Mouse (Mus musculus) cortical plate, adult 2 months (tissue): ENCODE measurements around the gene Cpe. TPM values are rescaled to one million over a fixed set of nuclear protein-coding genes. Genes with fewer than 3 reads are reported as not detected.

Experiments used
- H3K27ac ChIP-seq: fragments of 200-500 bp; 2 replicates; pipeline ENCODE4 v1.5.1; 2012; ENCODE audit warnings: low read length, control low read depth, inconsistent platforms; ENCODE audit not compliant: insufficient read depth
- H3K4me1 ChIP-seq: fragments of 200-500 bp; 2 replicates; pipeline ENCODE4 v1.6.1; 2011; ENCODE audit warnings: low read length; ENCODE audit not compliant: control insufficient read depth, insufficient read depth
- H3K4me3 ChIP-seq: fragments of 200-500 bp; 2 replicates; pipeline ENCODE4 v1.5.1; 2011; ENCODE audit warnings: mild to moderate bottlenecking, low read length, control low read depth; ENCODE audit not compliant: insufficient read depth
- CTCF ChIP-seq: fragments of 200-500 bp; IDR thresholded peaks from 2 replicates; pipeline ENCODE4 v1.5.1; 2011; ENCODE audit warnings: mild to moderate bottlenecking, control low read depth, low read length; ENCODE audit not compliant: insufficient read depth; ENCODE audit errors: extremely low read depth
- POLR2A ChIP-seq: fragments of 200-500 bp; IDR thresholded peaks from 2 replicates; pipeline ENCODE4 v1.6.1; 2011; ENCODE audit warnings: mild to moderate bottlenecking, low read length, control low read depth; ENCODE audit not compliant: insufficient read depth; ENCODE audit errors: extremely low read depth
- polyA plus RNA-seq: library from polyadenylated mRNA; depleted of rRNA; stranded (reverse); fragments of >200 nt; gene quantifications from 2 replicates; pipeline ENCODE4 v1.2.3, GENCODE M21; 2012

Cpe gene
- polyA plus RNA-seq, 1 experiment = 1,769 TPM

GRCm38 (mm10) chr8:64723206-64723605, 30.4 kb upstream of the Cpe start:
- H3K4me1 ChIP-seq = peaks cover 4% of the 10 kb centered on the region
- H3K27ac ChIP-seq = no peak overlapping the region
- H3K4me3 ChIP-seq = no peak overlapping the region
- TF ChIP-seq POLR2A (no peak), CTCF (no peak)

- Histone ChIP-seq H3K4me1 (no peaks in the 10 kb centered on the region), H3K4me3 (no peak overlapping the region), H3K27ac (no peak overlapping the region)
- TF ChIP-seq POLR2A (no peak), CTCF (no peak)
These were observed 25.0 kb upstream of the Cpe start for GRCm38 (mm10) chr8:64717868-64718267.

- no peak overlapping the region for H3K4me3 ChIP-seq
- TF ChIP-seq POLR2A (no peak), CTCF (no peak)
- H3K4me1 ChIP-seq = no peaks in the 10 kb centered on the region
- no peak overlapping the region for H3K27ac ChIP-seq
These were observed 19.6 kb upstream of the Cpe start for GRCm38 (mm10) chr8:64712499-64712898.

- Histone ChIP-seq H3K27ac (no peak overlapping the region), H3K4me1 (no peaks in the 10 kb centered on the region), H3K4me3 (no peak overlapping the region)
- TF ChIP-seq CTCF = no peak
- no peak for TF ChIP-seq POLR2A
These were observed 18.7 kb upstream of the Cpe start for GRCm38 (mm10) chr8:64711544-64711943.

- Histone ChIP-seq H3K4me3 (no peak overlapping the region), H3K27ac (no peak overlapping the region), H3K4me1 (no peaks in the 10 kb centered on the region)
- TF ChIP-seq CTCF = no peak
These were observed 14.6 kb upstream of the Cpe start for GRCm38 (mm10) chr8:64707481-64707880.

GRCm38 (mm10) chr8:64703191-64703590, 10.3 kb upstream of the Cpe start:
- no peaks in the 10 kb centered on the region for H3K4me1 ChIP-seq
- no peak overlapping the region for H3K27ac ChIP-seq
- no peak overlapping the region for H3K4me3 ChIP-seq
- TF ChIP-seq POLR2A (no peak), CTCF (no peak)

- Histone ChIP-seq H3K27ac (peak overlapping the region; percentile 94), H3K4me1 (peaks cover 3% of the 10 kb centered on the region; the same call in 1 of the 2 replicates), H3K4me3 (peak overlapping the region; percentile 79)
- TF ChIP-seq CTCF (no peak), POLR2A (peak; percentile 61; the same call in 1 of the 2 replicates)
These were observed 1.1 kb downstream of the Cpe start for GRCm38 (mm10) chr8:64691591-64692401.

DNA sequence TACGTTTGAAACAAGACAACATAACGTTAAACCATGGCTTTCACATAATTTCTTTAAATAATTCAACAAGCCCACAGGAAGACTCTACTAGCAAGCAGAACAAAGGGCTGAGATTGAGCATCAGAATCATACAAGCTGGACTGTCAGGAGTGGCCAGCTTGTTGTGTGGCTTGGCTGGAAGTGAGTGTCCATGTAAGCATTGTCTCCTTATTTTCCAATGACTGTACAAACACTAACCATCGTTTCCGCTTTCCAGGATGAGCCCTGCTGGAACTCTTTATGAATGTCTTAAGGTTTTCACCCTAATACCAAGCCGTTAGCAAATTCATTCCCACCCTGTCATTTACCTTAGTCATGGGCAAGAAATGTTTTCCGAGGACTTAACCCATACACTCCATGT, 2.0 kb downstream of the Cpe start:
- no peak for TF ChIP-seq POLR2A
- no peak for TF ChIP-seq CTCF
- Histone ChIP-seq H3K4me1 (peaks cover 3% of the 10 kb centered on the region; the same call in 1 of the 2 replicates), H3K4me3 (peak overlapping the region; percentile 79), H3K27ac (no peak overlapping the region)

DNA sequence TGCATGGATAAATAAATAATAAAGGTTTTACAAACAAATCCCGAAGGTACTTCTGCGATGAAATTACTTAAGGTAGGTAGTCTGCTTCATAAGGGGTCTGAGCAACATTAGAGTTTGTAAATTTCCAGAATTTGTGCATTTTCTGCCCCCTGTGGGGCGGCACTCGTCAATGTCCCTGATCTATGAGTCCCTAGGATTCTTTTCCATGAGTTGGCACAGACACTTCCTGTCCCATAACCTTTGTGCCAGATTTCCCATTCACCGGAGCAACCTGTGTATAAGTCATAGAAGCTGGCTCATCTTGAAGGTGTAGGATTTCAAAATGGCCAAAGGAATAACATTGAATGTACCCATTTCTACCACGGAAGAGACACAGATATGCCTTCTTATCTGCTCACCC, 2.5 kb downstream of the Cpe start:
- Histone ChIP-seq H3K4me3 (peak overlapping the region; percentile 79), H3K27ac (no peak overlapping the region), H3K4me1 (peaks cover 5% of the 10 kb centered on the region)
- TF ChIP-seq CTCF (no peak), POLR2A (no peak)

DNA sequence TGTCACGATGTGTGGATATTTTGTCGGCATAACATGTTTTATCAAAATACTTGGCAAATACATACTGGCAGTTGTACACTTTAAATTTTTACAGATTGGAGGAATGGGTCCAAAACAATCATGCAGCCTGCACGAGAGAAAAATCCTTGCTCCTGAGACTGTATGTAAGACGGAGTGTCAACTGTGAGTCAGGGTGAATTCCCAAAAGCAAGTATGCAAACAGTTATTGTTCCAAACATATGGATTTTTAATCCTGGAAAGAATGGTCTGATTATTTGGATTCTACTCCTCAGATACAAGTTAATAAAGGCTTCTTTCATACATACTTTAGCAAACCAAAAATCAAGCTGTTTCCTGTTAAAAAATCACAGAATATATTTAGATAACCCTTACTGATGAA, 4.1 kb downstream of the Cpe start:
- Histone ChIP-seq H3K4me1 (peaks cover 5% of the 10 kb centered on the region), H3K27ac (no peak overlapping the region), H3K4me3 (peak overlapping the region; percentile 79; the same call in 1 of the 2 replicates)
- TF ChIP-seq CTCF (no peak), POLR2A (no peak)

- no peak for TF ChIP-seq POLR2A
- TF ChIP-seq CTCF = no peak
- no peak overlapping the region for H3K4me3 ChIP-seq
- no peak overlapping the region for H3K27ac ChIP-seq
- peaks cover 5% of the 10 kb centered on the region for H3K4me1 ChIP-seq
These were observed 4.7 kb downstream of the Cpe start for GRCm38 (mm10) chr8:64688161-64688560.
